Mouse (Mus musculus) adipose tissue, adult 10 weeks (tissue): ENCODE measurements around the gene Cyp2c55. TPM values are rescaled to one million over a fixed set of nuclear protein-coding genes. Genes with fewer than 3 reads are reported as not detected.

Experiments
- polyA plus RNA-seq: library from polyadenylated mRNA; stranded (reverse); fragments of 350-450 nt; fragmentation: Illumina TruSeq; extraction: RNeasy Lipid Tissue Mini Kit (QIAGEN cat#74804); gene quantifications from one replicate; pipeline ENCODE4 v1.2.3, GENCODE M21; 2014; ENCODE audit warnings: low read depth, low replicate concordance

Cyp2c55 gene
- 0.15 TPM for polyA plus RNA-seq

GRCm38 (mm10) chr19:39006715-39007114 lies at the start of gene Cyp2c55:
Gene Cyp2c55, plus strand, starts transcription at chr19:39007019.

GRCm38 (mm10) chr19:39060719-39061118 lies 53.9 kb downstream of the Cyp2c55 start, which contains the start of gene Cyp2c65:
Gene Cyp2c65, plus strand, starts transcription at chr19:39061015.

Other genes starting within 250 kb of the Cyp2c55 start
- 7.9 TPM for gene Noc3l, start 187.8 kb upstream of the Cyp2c55 start, polyA plus RNA-seq
- gene Tbc1d12, start 170.4 kb upstream of the Cyp2c55 start, polyA plus RNA-seq = 7.2 TPM
- gene Hells, start 76.1 kb upstream of the Cyp2c55 start, polyA plus RNA-seq = 2.4 TPM
- gene Cyp2c65, start 54.0 kb downstream of the Cyp2c55 start, polyA plus RNA-seq = not detected
- gene Cyp2c66, start 106.9 kb downstream of the Cyp2c55 start, polyA plus RNA-seq = not detected